Mouse (Mus musculus) testis, adult 2 months (tissue): ENCODE data around the gene Pip5k1c. TPM values are rescaled to one million over a fixed set of nuclear protein-coding genes. Genes with fewer than 3 reads are reported as not detected.

ENCODE experiments used
- H3K27ac ChIP-seq: fragments of 200-500 bp; 2 replicates; pipeline ENCODE4 v1.5.1; 2012; ENCODE audit warnings: low read depth, low read length; ENCODE audit not compliant: control insufficient read depth, insufficient read depth
- H3K27me3 ChIP-seq: fragments of 200-500 bp; 2 replicates; pipeline ENCODE4 v1.6.1; 2012; ENCODE audit warnings: mild to moderate bottlenecking, low read length, moderate library complexity; ENCODE audit not compliant: control insufficient read depth, insufficient read depth
- H3K36me3 ChIP-seq: fragments of 200-500 bp; 2 replicates; pipeline ENCODE4 v1.6.1; 2012; ENCODE audit warnings: mild to moderate bottlenecking, low read length; ENCODE audit not compliant: control insufficient read depth, insufficient read depth
- H3K4me1 ChIP-seq: fragments of 200-500 bp; 2 replicates; pipeline ENCODE4 v1.6.1; 2012; ENCODE audit warnings: low read length; ENCODE audit not compliant: control insufficient read depth, insufficient read depth
- H3K4me3 ChIP-seq: fragments of 200-500 bp; 2 replicates; pipeline ENCODE4 v1.5.1; 2012; ENCODE audit warnings: low read depth, mild to moderate bottlenecking, low read length, moderate library complexity, mixed read lengths; ENCODE audit not compliant: control insufficient read depth
- CTCF ChIP-seq: fragments of 200-500 bp; IDR thresholded peaks from 2 replicates; pipeline ENCODE4 v1.5.1; 2012; ENCODE audit warnings: low read depth, mild to moderate bottlenecking, inconsistent platforms, low read length, moderate library complexity; ENCODE audit not compliant: control insufficient read depth, insufficient read depth, insufficient replicate concordance
- POLR2A ChIP-seq: fragments of 200-500 bp; IDR thresholded peaks from 2 replicates; pipeline ENCODE4 v1.6.1; 2012; ENCODE audit warnings: low read depth, mild to moderate bottlenecking, inconsistent platforms, low read length, moderate library complexity; ENCODE audit not compliant: control insufficient read depth
- polyA plus RNA-seq: library from polyadenylated mRNA; depleted of rRNA; stranded (reverse); fragments of >200 nt; gene quantifications from 2 replicates; pipeline ENCODE4 v1.2.3, GENCODE M21; 2012; rRNA removed

The Pip5k1c gene
- 10.1 and 10.4 TPM in 2 replicates for polyA plus RNA-seq

DNA sequence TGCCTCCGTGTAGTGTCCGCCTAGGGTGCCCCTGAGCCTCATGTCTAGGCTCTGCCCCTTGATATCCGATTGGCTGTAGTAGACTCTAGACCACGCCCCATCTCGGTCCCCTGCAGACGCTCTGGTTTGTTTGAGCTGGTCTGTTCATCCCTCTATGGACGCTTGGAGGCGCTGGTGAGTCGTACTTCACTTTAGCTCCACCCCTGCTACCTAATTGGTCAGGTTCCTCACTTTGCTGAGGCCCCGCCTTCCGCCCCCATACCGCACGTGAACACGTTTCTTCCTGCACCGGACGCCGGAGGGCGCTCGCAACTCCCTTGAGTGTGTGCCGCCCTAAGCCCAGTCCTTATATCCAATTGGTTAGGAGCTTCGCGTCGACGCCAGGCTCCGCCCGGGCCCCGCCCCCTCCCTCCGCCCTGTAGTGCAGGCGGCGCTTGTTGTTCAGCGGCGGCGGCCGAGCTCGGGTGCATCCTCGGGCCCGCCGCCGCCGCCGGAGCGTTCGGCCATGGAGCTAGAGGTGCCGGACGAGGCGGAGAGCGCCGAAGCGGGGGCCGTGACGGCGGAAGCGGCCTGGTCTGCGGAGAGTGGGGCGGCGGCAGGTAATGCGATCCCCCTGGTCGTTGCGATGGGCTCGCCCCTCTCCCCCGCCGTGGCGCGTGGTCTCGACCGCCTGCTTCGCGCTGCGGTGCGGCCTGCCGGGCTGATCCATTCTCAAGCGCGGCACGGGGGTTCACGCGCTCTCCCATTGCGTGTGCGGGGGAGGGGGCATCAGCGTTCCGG is at the start of gene Pip5k1c:
Gene Pip5k1c, plus strand, starts transcription at position 410 of the 780 bp plus-strand sequence.
- TF ChIP-seq POLR2A (peak; percentile 44; the same call in 1 of the 2 replicates), CTCF (peak; percentile 87)
- Histone ChIP-seq H3K4me3 (peak within 1 kb of the TSS; percentile 90), H3K27me3 (no peaks in the 10 kb centered on the region), H3K27ac (peak within 1 kb of the TSS; percentile 86), H3K36me3 (no peaks in the 10 kb centered on the region), H3K4me1 (peaks cover 16% of the 10 kb centered on the region)

DNA sequence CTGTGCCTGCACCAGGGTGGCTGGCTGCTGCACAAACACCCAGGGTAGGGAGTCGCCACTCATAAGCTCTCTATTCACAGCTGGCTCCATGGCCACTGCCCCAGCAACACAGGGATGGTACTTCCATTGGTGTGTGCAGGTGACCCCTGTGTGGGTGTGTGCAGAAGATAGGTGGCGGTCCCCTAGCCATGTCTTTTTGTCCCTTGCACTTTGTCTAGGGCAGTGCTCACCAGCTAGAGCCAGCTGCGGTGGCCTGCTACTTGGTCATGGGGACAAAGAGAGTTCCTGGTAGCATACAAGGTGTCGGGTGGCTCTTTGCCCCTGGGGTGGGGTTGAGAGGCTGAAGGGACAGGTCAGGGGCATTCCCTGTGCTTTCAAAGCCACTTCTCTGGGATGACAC is 48.6 kb upstream of the Pip5k1c start:
- Histone ChIP-seq H3K27me3 (no peaks in the 10 kb centered on the region), H3K4me1 (peaks cover 8% of the 10 kb centered on the region), H3K4me3 (no peak overlapping the region), H3K27ac (no peak overlapping the region), H3K36me3 (no peaks in the 10 kb centered on the region)
- no peak for TF ChIP-seq CTCF
- TF ChIP-seq POLR2A: no peak

DNA sequence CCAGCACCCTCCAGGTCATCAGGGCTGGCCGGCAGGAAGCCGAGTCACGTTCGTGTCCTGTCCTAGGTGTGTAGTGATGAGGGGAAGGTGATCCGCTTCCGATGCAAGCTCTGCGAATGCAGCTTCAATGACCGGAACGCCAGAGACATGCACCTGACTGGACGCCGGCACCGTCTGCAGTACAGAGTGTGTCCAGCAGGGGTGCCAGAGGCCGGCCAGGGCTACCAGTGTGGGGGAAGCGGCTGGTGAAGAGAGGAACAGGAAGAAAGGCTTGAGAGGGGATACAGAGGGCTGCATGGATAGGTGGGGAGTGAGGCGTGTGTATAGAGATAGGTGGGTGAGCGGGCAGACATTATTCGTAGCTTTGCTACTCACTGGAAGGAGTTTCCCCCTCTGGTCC is 48.2 kb upstream of the Pip5k1c start:
- TF ChIP-seq POLR2A: no peak
- TF ChIP-seq CTCF: peak; percentile 80
- Histone ChIP-seq H3K27me3 (no peaks in the 10 kb centered on the region), H3K36me3 (no peaks in the 10 kb centered on the region), H3K27ac (no peak overlapping the region), H3K4me3 (no peak overlapping the region), H3K4me1 (peaks cover 10% of the 10 kb centered on the region)

DNA sequence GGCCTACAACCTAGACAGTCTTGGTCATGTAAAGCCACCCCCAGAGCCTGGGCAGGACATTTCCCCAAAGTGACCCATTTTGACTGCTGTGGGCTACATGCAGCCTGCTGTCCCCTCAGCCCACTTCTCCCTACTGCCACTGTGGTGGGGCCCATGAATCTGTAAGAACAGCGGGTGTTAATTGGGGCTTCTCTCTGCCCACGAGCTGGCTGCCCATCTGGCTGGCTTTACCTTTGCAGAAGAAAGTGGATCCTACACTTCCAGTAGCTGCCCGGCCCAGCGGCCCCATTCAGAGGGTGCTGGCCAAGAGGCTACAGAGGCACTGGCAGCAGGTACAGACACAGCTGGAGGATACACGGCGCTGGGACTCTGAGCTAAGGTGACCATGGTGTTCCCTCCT is 47.6 kb upstream of the Pip5k1c start:
- no peak for TF ChIP-seq CTCF
- no peaks in the 10 kb centered on the region for H3K27me3 ChIP-seq
- no peaks in the 10 kb centered on the region for H3K36me3 ChIP-seq
- peaks cover 13% of the 10 kb centered on the region for H3K4me1 ChIP-seq
- no peak overlapping the region for H3K4me3 ChIP-seq
- H3K27ac ChIP-seq: no peak overlapping the region

DNA sequence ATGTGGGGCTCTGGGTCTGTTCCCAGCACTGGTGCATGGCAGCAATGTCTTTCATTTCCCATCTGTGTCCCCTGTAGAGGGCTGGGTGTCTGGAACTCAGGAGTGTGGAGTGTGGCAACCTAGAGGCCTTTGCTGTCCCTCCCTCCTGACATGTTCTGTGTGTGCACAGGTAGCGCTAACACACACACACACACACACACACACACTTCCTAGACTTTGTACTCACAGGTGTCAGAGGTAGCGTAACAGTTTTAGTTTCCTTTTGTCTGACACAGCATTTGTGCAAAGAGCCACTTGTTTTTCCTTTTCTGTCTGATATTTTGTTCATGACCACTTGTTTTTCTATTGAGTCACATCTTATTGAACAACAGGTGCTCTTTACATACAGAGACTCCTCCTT is 45.0 kb upstream of the Pip5k1c start:
- no peaks in the 10 kb centered on the region for H3K27me3 ChIP-seq
- H3K4me3 ChIP-seq: no peak overlapping the region
- TF ChIP-seq CTCF (no peak), POLR2A (no peak)
- no peaks in the 10 kb centered on the region for H3K36me3 ChIP-seq
- H3K4me1 ChIP-seq: peaks cover 24% of the 10 kb centered on the region
- H3K27ac ChIP-seq: no peak overlapping the region

DNA sequence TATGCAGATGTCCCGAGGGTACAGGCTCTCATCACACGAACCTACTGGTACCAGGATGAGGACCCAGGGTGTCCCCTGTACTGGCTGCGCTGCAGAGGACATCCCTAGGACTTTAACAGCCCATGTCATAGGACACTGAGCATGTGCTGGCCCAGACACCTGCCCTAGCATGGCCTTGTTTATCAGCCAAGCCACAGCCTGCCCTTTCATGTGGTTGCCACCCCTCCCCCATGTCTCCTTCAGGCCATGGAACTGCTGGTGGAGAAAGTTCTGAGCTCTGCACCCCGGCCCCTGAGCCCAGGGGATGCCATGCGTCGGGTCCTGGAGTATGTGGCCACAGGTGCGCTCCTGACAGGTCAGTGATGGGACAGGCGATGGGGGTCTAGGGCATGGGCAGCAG is 43.3 kb upstream of the Pip5k1c start:
- TF ChIP-seq POLR2A (no peak), CTCF (no peak)
- peaks cover 33% of the 10 kb centered on the region for H3K4me1 ChIP-seq
- H3K4me3 ChIP-seq: no peak overlapping the region
- no peaks in the 10 kb centered on the region for H3K27me3 ChIP-seq
- H3K27ac ChIP-seq: no peak overlapping the region
- H3K36me3 ChIP-seq: no peaks in the 10 kb centered on the region

DNA sequence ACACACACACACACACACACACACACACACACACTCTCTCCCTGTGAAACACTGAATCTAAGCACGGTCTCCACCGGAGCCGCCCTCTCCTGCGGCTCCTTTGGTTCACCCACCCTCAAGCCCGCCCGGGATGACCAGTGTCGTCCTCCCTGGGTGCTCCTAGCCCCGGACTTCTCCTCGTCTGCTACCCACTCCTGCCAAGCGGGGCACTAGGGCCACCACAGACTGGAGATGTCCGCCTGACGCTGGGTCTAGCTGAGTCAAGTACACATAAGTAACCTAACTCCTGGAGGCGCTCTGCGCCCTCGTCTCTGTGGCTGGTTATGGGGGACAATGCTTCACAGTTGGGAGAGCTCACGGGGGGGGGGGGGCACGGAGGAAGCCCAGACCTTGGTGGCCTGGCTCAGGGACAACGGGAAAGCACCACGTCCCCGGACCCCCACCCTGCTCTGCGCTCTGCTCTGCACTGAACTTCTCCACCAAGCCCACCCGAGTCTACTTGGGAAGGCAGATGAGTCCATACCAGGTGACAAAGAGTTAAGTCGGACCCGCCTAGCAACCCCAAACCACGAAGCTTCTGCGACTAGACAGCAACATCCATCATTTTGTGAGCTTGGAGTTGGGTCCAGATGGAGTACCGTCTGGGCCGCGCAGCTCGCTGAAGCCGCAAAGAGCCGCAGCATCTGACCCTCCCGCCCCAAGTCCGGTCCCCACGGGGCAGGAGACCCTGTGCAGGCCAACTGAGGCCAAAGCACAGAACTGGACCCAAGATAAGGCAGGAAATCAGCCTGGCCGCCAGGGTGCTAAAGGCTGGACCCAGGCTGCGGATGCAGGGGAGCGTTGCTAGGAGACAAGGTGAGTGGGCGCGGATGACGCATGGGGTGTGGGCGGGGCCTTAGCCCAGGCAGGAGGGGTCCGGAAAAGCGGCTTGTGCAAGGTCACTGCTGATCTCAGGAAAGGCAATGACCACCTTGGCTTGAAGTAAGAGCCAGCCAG is 40.0 kb upstream of the Pip5k1c start, which contains the start of gene Matk:
Gene Matk, plus strand, starts transcription at position 512 of the 996 bp plus-strand sequence.
- H3K4me1 ChIP-seq: peaks cover 40% of the 10 kb centered on the region
- no peaks in the 10 kb centered on the region for H3K36me3 ChIP-seq
- peak within 1 kb of the TSS; percentile 68 for H3K4me3 ChIP-seq
- H3K27me3 ChIP-seq: no peaks in the 10 kb centered on the region
- TF ChIP-seq CTCF (no peak), POLR2A (peak; percentile 50; the same call in 1 of the 2 replicates)
- no peak within 1 kb of the TSS for H3K27ac ChIP-seq
